Mouse (Mus musculus) hindbrain, embryonic 11.5 days (tissue): Measurements from ENCODE around the gene Cldn7. TPM values are rescaled to one million over a fixed set of nuclear protein-coding genes. Genes with fewer than 3 reads are reported as not detected.

Experiments used
- ATAC-seq: fragments of 200-750 bp; cut with Nextera tagmentation; 2 replicates; pipeline ENCODE4 v1.8.0; 2017; ENCODE audit warnings: mild to moderate bottlenecking, moderate TSS enrichment, moderate library complexity; ENCODE audit not compliant: low FRiP score
- DNase-seq: peaks from one replicate; pipeline ENCODE4 v3.0.0-alpha.2; 2015; ENCODE audit warnings: low spot score
- H3K27ac ChIP-seq: fragments of 300-500 bp; sonication (generic); 2 replicates; pipeline ENCODE4 v1.5.1; 2014; ENCODE audit warnings: mild to moderate bottlenecking, low read depth, low read length
- H3K27me3 ChIP-seq: fragments of 300-500 bp; sonication (generic); 2 replicates; pipeline ENCODE4 v1.6.1; 2014; ENCODE audit warnings: mild to moderate bottlenecking, low read length, moderate library complexity, mixed read lengths; ENCODE audit not compliant: control insufficient read depth, insufficient read depth
- H3K36me3 ChIP-seq: fragments of 300-500 bp; sonication (generic); 2 replicates; pipeline ENCODE4 v1.6.1; 2014; ENCODE audit warnings: mild to moderate bottlenecking, low read length, moderate library complexity, mixed read lengths; ENCODE audit not compliant: control insufficient read depth, insufficient read depth
- H3K4me1 ChIP-seq: fragments of 300-500 bp; sonication (generic); replicated peaks from 2 replicates; pipeline ENCODE4 v1.6.1; 2014; ENCODE audit warnings: low read length, mixed read lengths; ENCODE audit not compliant: control insufficient read depth, insufficient read depth
- H3K4me2 ChIP-seq: fragments of 300-500 bp; sonication (generic); replicated peaks from 2 replicates; pipeline ENCODE4 v1.6.1; 2014; ENCODE audit warnings: mild to moderate bottlenecking, low read depth, low read length
- H3K4me3 ChIP-seq: fragments of 300-500 bp; sonication (generic); 2 replicates; pipeline ENCODE4 v1.5.1; 2014; ENCODE audit warnings: low read depth, low read length
- H3K9ac ChIP-seq: fragments of 300-500 bp; sonication (generic); 2 replicates; pipeline ENCODE4 v1.6.1; 2014; ENCODE audit warnings: low read depth, low read length
- H3K9me3 ChIP-seq: fragments of 300-500 bp; sonication (generic); 2 replicates; pipeline ENCODE4 v1.6.1; 2016; ENCODE audit warnings: low read length; ENCODE audit not compliant: control insufficient read depth
- WGBS: fragments of 180-500 bp; shearing (Covaris S2); extraction: QIAGEN DNeasy Blood & Tissue Kit; methylation state at CpG from one replicate; pipeline ENCODE4 v1.1.7; 2014; 5-methylcytosine and 5-hydroxymethylcytosine counted together
- polyA plus RNA-seq: library from polyadenylated mRNA; unstranded; fragments of >200 nt; fragmentation: Nextera tagmentation; extraction: Ambion mirVana; gene quantifications from 2 replicates; pipeline ENCODE4 v1.2.1, GENCODE M21; 2014

The Cldn7 gene
- polyA plus RNA-seq, 1 experiment from 2014 or later, result 8.2 TPM

DNA sequence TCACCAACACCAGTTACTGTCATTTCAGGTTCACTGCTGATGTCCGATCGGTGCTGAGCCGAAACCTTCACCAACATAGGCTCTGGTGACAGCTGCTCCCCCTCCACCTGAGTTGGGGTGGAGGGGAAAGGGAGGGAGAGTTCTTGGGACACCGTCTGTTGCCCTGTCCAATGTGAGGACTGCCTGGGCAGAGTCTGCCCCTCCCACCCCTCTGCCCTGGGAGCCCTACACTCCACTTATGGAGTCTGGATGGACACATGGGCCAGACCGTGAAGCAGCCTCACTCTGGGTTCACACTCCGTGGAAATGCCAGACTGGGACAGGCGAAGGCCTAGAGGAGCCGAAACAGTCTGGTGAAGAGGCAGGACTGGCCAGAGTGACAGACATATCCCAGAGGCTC lies 25.4 kb downstream of the Cldn7 start:
- no peak overlapping the region for H3K27ac ChIP-seq
- H3K9ac ChIP-seq, result no peak overlapping the region
- peaks cover 8% of the 10 kb centered on the region for H3K4me1 ChIP-seq
- H3K27me3 ChIP-seq, result no peaks in the 10 kb centered on the region
- ATAC-seq (no peak), DNase-seq (no peak)
- H3K4me2 ChIP-seq, result no peak overlapping the region
- no peaks in the 10 kb centered on the region for H3K9me3 ChIP-seq
- WGBS, result 91% methylated on average over 8 of the region's 8 CpGs
- H3K36me3 ChIP-seq, result peaks cover 9% of the 10 kb centered on the region; the same call in 1 of the 2 replicates
- H3K4me3 ChIP-seq, result no peak overlapping the region

DNA sequence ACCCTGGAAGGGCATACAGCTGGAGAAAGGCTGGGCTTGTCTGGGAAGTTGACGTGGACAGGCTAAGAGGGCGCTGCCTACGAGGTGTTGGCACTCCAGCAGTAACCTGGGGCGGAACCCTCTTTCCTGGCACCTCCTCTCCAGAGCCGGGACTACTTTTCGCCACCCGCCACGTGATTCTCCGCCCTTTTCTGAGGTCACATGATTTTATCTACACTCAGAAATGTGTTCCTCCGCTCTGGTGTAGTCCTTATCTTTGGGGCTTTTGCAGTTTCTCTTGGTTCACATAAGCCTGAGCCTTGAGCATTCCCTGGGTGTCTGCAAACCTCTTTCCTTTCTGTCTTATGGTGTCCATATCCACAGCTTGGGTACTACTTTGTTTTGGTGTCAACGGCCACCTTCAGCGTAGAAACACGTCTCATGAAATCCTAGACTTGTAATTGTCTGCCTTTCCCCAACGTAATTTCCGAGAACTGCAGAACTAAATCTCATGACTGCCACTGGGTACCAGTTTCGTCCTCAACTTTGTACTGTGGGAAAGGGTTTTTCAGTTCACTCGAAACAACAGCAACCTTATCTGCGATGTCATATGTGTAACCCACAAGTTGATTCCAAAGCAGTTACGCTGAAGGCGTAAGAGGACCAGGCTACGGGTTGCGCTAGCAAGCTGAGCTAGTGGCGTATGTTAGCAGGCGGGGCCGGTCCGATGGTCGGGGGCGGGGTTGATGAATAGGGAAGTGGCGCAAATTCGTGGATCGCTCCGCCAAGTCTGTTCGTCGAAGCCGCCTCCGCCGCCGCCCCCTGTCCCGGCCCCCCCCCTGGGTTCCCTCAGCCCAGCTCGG lies 26.5 kb downstream of the Cldn7 start, which contains the start of gene Gabarap:
Gabarap (plus strand) TSS at position 294 of the 842 bp plus-strand sequence.
- DNase-seq (peak; percentile 95), ATAC-seq (peak; percentile 70)
- Histone ChIP-seq H3K27me3 (no peaks in the 10 kb centered on the region), H3K4me1 (peaks cover 8% of the 10 kb centered on the region), H3K9ac (peak within 1 kb of the TSS; percentile 85), H3K27ac (peak within 1 kb of the TSS; percentile 80), H3K9me3 (no peaks in the 10 kb centered on the region), H3K4me3 (peak within 1 kb of the TSS; percentile 65), H3K4me2 (peak within 1 kb of the TSS; percentile 75), H3K36me3 (peaks cover 9% of the 10 kb centered on the region; the same call in 1 of the 2 replicates)
- WGBS, result under 1% methylated on average over 40 of the region's 40 CpGs

DNA sequence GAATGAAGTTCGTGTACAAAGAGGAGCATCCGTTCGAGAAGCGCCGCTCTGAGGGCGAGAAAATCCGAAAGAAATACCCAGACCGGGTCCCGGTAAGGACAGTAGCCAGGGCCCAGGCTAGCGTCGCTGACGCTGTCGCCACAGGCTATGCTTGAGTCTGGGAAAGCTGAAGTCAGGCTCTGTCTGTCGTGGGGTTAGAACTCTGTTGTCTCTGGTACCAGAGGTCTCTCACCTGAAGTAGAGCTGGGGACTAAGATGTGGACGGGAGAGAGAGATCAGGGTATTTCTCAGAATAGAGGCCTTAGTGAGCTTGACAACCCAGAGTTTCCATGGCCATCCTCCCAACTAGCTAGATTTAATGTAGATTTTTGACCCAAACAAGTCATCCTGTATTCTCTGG lies 27.1 kb downstream of the Cldn7 start:
- under 1% methylated on average over 15 of the region's 15 CpGs for WGBS
- H3K36me3 ChIP-seq, result peaks cover 7% of the 10 kb centered on the region; the same call in 1 of the 2 replicates
- 0 out of 2 replicates have a peak, but pooled peaks have one; percentile 18 for ATAC-seq

DNA sequence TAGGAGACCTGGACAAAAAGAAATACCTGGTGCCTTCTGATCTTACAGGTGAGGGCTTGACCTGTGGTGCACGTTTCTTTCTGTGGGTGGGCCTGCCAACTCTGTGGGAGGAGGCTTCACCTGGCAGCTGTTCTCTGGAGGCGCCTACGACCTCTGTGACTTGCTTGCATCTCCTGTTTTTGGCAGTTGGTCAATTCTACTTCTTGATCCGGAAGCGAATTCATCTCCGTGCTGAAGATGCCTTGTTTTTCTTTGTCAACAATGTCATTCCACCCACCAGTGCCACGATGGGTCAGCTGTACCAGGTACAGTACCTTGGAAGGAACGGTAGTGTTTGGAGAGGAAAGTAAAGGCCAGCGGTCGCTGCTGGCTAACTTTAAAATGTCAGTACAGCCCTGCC lies 27.8 kb downstream of the Cldn7 start:
- DNase-seq, result no peak
- H3K4me3 ChIP-seq, result peak overlapping the region; percentile 65
- H3K4me1 ChIP-seq, result peaks cover 8% of the 10 kb centered on the region
- no peaks in the 10 kb centered on the region for H3K9me3 ChIP-seq
- H3K27ac ChIP-seq, result no peak overlapping the region
- no peaks in the 10 kb centered on the region for H3K27me3 ChIP-seq
- no peak overlapping the region for H3K9ac ChIP-seq
- ATAC-seq, result no peak
- H3K4me2 ChIP-seq, result peak overlapping the region; percentile 75
- 92% methylated on average over 10 of the region's 10 CpGs for WGBS
- H3K36me3 ChIP-seq, result peaks cover 7% of the 10 kb centered on the region; the same call in 1 of the 2 replicates

More for the DNA sequence above, 27.1 kb downstream of the Cldn7 start:
- H3K27ac ChIP-seq, result peak overlapping the region; percentile 80
- H3K4me1 ChIP-seq, result peaks cover 8% of the 10 kb centered on the region
- H3K4me3 ChIP-seq, result peak overlapping the region; percentile 65
- H3K4me2 ChIP-seq, result peak overlapping the region; percentile 75
- H3K27me3 ChIP-seq, result no peaks in the 10 kb centered on the region
- H3K9ac ChIP-seq, result peak overlapping the region; percentile 85
- DNase-seq, result no peak
- H3K9me3 ChIP-seq, result no peaks in the 10 kb centered on the region

DNA sequence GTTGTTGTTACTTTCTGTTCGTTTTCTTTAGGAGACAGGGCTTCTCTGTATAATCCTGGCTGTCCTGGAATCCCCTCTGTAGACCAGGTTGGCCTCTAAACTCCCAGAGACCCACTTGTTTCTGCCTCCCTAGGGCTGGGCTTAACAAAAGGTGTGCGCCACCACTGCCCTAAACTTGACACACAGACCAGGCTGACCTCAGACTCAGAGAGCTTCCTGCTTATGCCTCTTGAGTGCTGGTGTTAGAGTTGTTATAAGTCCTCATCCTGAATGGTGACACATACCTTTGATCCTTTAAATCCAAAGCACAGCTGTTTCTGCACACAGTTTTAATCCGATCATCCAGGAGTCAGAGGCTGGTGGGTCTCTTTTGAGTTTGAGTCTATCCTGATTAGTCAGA lies 28.4 kb downstream of the Cldn7 start:
- Histone ChIP-seq H3K27ac (no peak overlapping the region), H3K27me3 (no peaks in the 10 kb centered on the region), H3K36me3 (peaks cover 7% of the 10 kb centered on the region; the same call in 1 of the 2 replicates), H3K4me3 (peak overlapping the region; percentile 65; the same call in 1 of the 2 replicates), H3K9ac (no peak overlapping the region), H3K4me2 (peak overlapping the region; percentile 75; the same call in 1 of the 2 replicates), H3K9me3 (no peaks in the 10 kb centered on the region), H3K4me1 (peaks cover 12% of the 10 kb centered on the region)
- 92% methylated on average over 3 of the region's 3 CpGs for WGBS
- DNase-seq (no peak), ATAC-seq (no peak)

DNA sequence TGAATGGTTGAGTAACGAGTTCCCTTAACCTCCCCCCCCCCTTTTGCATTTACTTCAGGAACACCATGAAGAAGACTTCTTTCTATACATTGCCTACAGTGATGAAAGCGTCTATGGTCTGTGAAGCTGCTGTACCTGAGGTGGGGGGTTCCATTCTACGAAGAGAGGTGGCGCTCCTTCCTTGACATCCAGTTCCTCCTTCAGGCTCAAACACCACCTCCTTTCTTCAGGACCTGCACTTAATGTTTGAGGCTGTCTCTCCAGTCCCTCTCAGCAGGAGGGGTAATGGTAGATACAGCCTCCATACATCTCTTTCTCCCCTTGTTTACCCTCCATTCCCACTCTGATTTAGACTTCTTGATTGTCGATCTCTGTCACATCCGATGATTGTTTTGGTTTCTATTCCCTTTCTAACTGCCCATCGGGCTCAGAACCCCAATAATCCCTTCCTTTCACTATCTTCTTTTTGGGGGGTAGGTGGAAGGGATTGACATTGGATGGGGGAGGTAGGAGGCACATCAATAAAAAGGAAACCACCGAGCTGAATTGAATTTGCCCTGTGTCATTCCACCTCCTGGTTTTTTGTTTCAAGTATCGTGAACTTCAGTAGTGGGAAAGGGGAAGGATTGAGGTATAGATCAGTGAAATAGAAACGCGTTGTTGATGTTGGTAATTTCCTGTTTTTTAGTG lies 30.0 kb downstream of the Cldn7 start:
- H3K36me3 ChIP-seq, result peaks cover 9% of the 10 kb centered on the region
- no peak for ATAC-seq
- H3K4me1 ChIP-seq, result peaks cover 12% of the 10 kb centered on the region
- H3K27ac ChIP-seq, result no peak overlapping the region
- H3K27me3 ChIP-seq, result no peaks in the 10 kb centered on the region
- no peaks in the 10 kb centered on the region for H3K9me3 ChIP-seq
- H3K4me2 ChIP-seq, result no peak overlapping the region
- DNase-seq, result no peak
- H3K4me3 ChIP-seq, result peak overlapping the region; percentile 96
- H3K9ac ChIP-seq, result no peak overlapping the region
- 87% methylated on average over 11 of the region's 11 CpGs for WGBS

DNA sequence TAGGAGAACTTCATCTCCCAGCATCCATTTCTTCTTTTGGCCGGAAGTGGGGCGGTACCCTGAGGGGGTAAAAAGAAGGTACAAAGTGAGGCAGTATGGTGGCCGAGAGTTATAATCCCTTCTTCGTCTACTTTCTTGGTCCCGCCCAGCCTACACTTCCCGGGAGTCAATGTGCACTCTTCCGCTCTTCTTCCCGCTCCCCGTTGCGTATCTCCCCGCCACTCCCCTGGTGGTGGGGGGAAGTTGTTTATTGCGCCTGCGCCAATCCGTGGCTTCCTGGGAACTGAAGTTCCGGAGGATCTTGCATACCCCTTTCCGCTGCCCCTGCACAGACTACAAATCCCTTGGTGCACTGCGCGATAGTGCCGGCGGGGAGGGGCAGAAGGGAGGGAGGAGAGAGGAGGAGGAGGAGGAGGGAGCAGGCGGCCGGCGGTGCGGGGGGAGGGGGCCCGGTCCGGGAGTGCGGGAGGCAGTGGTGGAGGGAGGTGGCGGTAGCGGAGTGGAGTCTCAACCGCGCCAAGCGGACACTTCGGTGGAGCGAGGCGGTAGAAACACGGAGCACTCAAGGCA lies 30.9 kb downstream of the Cldn7 start, which contains the start of gene Phf23:
Phf23 (plus strand) TSS at position 387 of the 570 bp plus-strand sequence.
- ATAC-seq, result peak; percentile 81
- H3K4me2 ChIP-seq, result peak within 1 kb of the TSS; percentile 48
- DNase-seq, result peak; percentile 98
- H3K36me3 ChIP-seq, result peaks cover 11% of the 10 kb centered on the region
- H3K9ac ChIP-seq, result peak within 1 kb of the TSS; percentile 97
- no peaks in the 10 kb centered on the region for H3K9me3 ChIP-seq
- WGBS, result under 1% methylated on average over 35 of the region's 36 CpGs
- H3K27ac ChIP-seq, result peak within 1 kb of the TSS; percentile 96
- H3K27me3 ChIP-seq, result no peaks in the 10 kb centered on the region
- H3K4me3 ChIP-seq, result peak within 1 kb of the TSS; percentile 96
- peaks cover 12% of the 10 kb centered on the region for H3K4me1 ChIP-seq
